Mouse (Mus musculus): ENCODE data around the gene Mcm10. TPM values are rescaled to one million over a fixed set of nuclear protein-coding genes. Genes with fewer than 3 reads are reported as not detected.

Mcm10 gene
- polyA plus RNA-seq, 1 experiment from 2014 or later: 71.4 TPM

- 84% methylated on average over 8 of the region's 8 CpGs for WGBS
- Histone ChIP-seq H3K4me3 (ENCODE audit: low read depth, low read length) (no peak overlapping the region), H3K9me3 (ENCODE audit: control insufficient read depth, low read length) (no peaks in the 10 kb centered on the region), H3K4me2 (ENCODE audit: low read depth, severe bottlenecking) (no peak overlapping the region), H3K27me3 (ENCODE audit: control insufficient read depth, insufficient read depth, low read length) (no peaks in the 10 kb centered on the region), H3K27ac (replicated peaks; ENCODE audit: low read depth, low read length) (no peak overlapping the region), H3K9ac (ENCODE audit: low read length) (no peak overlapping the region), H3K36me3 (ENCODE audit: control insufficient read depth, insufficient read depth, low read length) (peaks cover 9% of the 10 kb centered on the region), H3K4me1 (ENCODE audit: control insufficient read depth, insufficient read depth, low read length) (0 out of 2 replicates have a peak, but pooled peaks cover 4% of the 10 kb centered on the region)
- ATAC-seq (ENCODE audit: insufficient number of reproducible peaks, low FRiP score, low TSS enrichment, low read depth): no peak
- no peak for DNase-seq (ENCODE audit: low spot score)
Observed at GRCm38 (mm10) chr2:4987388-4988180, 25.0 kb downstream of the Mcm10 start.

- WGBS: 72% methylated on average over 4 of the region's 4 CpGs
- no peak overlapping the region for H3K4me2 ChIP-seq (ENCODE audit: low read depth, severe bottlenecking)
- ATAC-seq (ENCODE audit: insufficient number of reproducible peaks, low FRiP score, low TSS enrichment, low read depth) (no peak), DNase-seq (ENCODE audit: low spot score) (no peak)
- H3K27ac ChIP-seq (replicated peaks; ENCODE audit: low read depth, low read length): no peak overlapping the region
- H3K36me3 ChIP-seq (ENCODE audit: control insufficient read depth, insufficient read depth, low read length): peaks cover 7% of the 10 kb centered on the region
- H3K4me3 ChIP-seq (ENCODE audit: low read depth, low read length): no peak overlapping the region
- no peaks in the 10 kb centered on the region for H3K9me3 ChIP-seq (ENCODE audit: control insufficient read depth, low read length)
- 0 out of 2 replicates have a peak, but pooled peaks cover 4% of the 10 kb centered on the region for H3K4me1 ChIP-seq (ENCODE audit: control insufficient read depth, insufficient read depth, low read length)
- H3K27me3 ChIP-seq (ENCODE audit: control insufficient read depth, insufficient read depth, low read length): no peaks in the 10 kb centered on the region
- H3K9ac ChIP-seq (ENCODE audit: low read length): no peak overlapping the region
Observed at GRCm38 (mm10) chr2:4986798-4987197, 25.8 kb downstream of the Mcm10 start.

GRCm38 (mm10) chr2:4985000-4985399, 27.6 kb downstream of the Mcm10 start:
- Histone ChIP-seq H3K4me3 (ENCODE audit: low read depth, low read length) (no peak overlapping the region), H3K27ac (replicated peaks; ENCODE audit: low read depth, low read length) (no peak overlapping the region), H3K27me3 (ENCODE audit: control insufficient read depth, insufficient read depth, low read length) (no peaks in the 10 kb centered on the region), H3K36me3 (ENCODE audit: control insufficient read depth, insufficient read depth, low read length) (no peaks in the 10 kb centered on the region), H3K4me2 (ENCODE audit: low read depth, severe bottlenecking) (no peak overlapping the region), H3K9ac (ENCODE audit: low read length) (no peak overlapping the region), H3K4me1 (ENCODE audit: control insufficient read depth, insufficient read depth, low read length) (0 out of 2 replicates have a peak, but pooled peaks cover 4% of the 10 kb centered on the region), H3K9me3 (ENCODE audit: control insufficient read depth, low read length) (no peaks in the 10 kb centered on the region)
- DNase-seq (ENCODE audit: low spot score) (no peak), ATAC-seq (ENCODE audit: insufficient number of reproducible peaks, low FRiP score, low TSS enrichment, low read depth) (no peak)
- WGBS: 82% methylated on average over 6 of the region's 6 CpGs

GRCm38 (mm10) chr2:4983987-4984386, 28.6 kb downstream of the Mcm10 start:
- Histone ChIP-seq H3K9ac (ENCODE audit: low read length) (no peak overlapping the region), H3K4me2 (ENCODE audit: low read depth, severe bottlenecking) (no peak overlapping the region), H3K9me3 (ENCODE audit: control insufficient read depth, low read length) (no peaks in the 10 kb centered on the region), H3K27ac (replicated peaks; ENCODE audit: low read depth, low read length) (no peak overlapping the region), H3K36me3 (ENCODE audit: control insufficient read depth, insufficient read depth, low read length) (no peaks in the 10 kb centered on the region), H3K27me3 (ENCODE audit: control insufficient read depth, insufficient read depth, low read length) (no peaks in the 10 kb centered on the region), H3K4me3 (ENCODE audit: low read depth, low read length) (no peak overlapping the region), H3K4me1 (ENCODE audit: control insufficient read depth, insufficient read depth, low read length) (0 out of 2 replicates have a peak, but pooled peaks cover 4% of the 10 kb centered on the region)
- ATAC-seq (ENCODE audit: insufficient number of reproducible peaks, low FRiP score, low TSS enrichment, low read depth): no peak
- DNase-seq (ENCODE audit: low spot score): peak; percentile 40
- WGBS: 20% methylated on average over 5 of the region's 5 CpGs

GRCm38 (mm10) chr2:4978091-4978490, 34.5 kb downstream of the Mcm10 start:
- ATAC-seq (ENCODE audit: insufficient number of reproducible peaks, low FRiP score, low TSS enrichment, low read depth): no peak
- Histone ChIP-seq H3K4me3 (ENCODE audit: low read depth, low read length) (no peak overlapping the region), H3K27me3 (ENCODE audit: control insufficient read depth, insufficient read depth, low read length) (no peaks in the 10 kb centered on the region), H3K4me2 (ENCODE audit: low read depth, severe bottlenecking) (no peak overlapping the region), H3K9me3 (ENCODE audit: control insufficient read depth, low read length) (no peaks in the 10 kb centered on the region), H3K36me3 (ENCODE audit: control insufficient read depth, insufficient read depth, low read length) (no peaks in the 10 kb centered on the region), H3K27ac (replicated peaks; ENCODE audit: low read depth, low read length) (0 out of 2 replicates have a peak overlapping the region, but pooled peaks have one; percentile 15), H3K9ac (ENCODE audit: low read length) (no peak overlapping the region), H3K4me1 (ENCODE audit: control insufficient read depth, insufficient read depth, low read length) (peaks cover 8% of the 10 kb centered on the region)
- peak; percentile 50 for DNase-seq (ENCODE audit: low spot score)
- 21% methylated on average over 8 of the region's 8 CpGs for WGBS

- Histone ChIP-seq H3K4me2 (ENCODE audit: low read depth, severe bottlenecking) (no peak within 1 kb of the TSS), H3K4me1 (ENCODE audit: control insufficient read depth, insufficient read depth, low read length) (peaks cover 8% of the 10 kb centered on the region), H3K9me3 (ENCODE audit: control insufficient read depth, low read length) (no peaks in the 10 kb centered on the region), H3K9ac (ENCODE audit: low read length) (no peak within 1 kb of the TSS), H3K27me3 (ENCODE audit: control insufficient read depth, insufficient read depth, low read length) (no peaks in the 10 kb centered on the region), H3K27ac (replicated peaks; ENCODE audit: low read depth, low read length) (no peak within 1 kb of the TSS), H3K36me3 (ENCODE audit: control insufficient read depth, insufficient read depth, low read length) (no peaks in the 10 kb centered on the region), H3K4me3 (ENCODE audit: low read depth, low read length) (no peak within 1 kb of the TSS)
- 75% methylated on average over 5 of the region's 5 CpGs for WGBS
- no peak for ATAC-seq (ENCODE audit: insufficient number of reproducible peaks, low FRiP score, low TSS enrichment, low read depth)
- DNase-seq (ENCODE audit: low spot score): no peak
Observed at GRCm38 (mm10) chr2:4975807-4976206, 36.8 kb downstream of the Mcm10 start, which contains the start of gene Ucma. Gene Ucma, plus strand, starts transcription at chr2:4976122.

- Histone ChIP-seq H3K4me1 (ENCODE audit: control insufficient read depth, insufficient read depth, low read length) (no peaks in the 10 kb centered on the region), H3K27me3 (ENCODE audit: control insufficient read depth, insufficient read depth, low read length) (no peaks in the 10 kb centered on the region), H3K36me3 (ENCODE audit: control insufficient read depth, insufficient read depth, low read length) (no peaks in the 10 kb centered on the region), H3K4me3 (ENCODE audit: low read depth, low read length) (no peak overlapping the region), H3K9ac (ENCODE audit: low read length) (no peak overlapping the region), H3K4me2 (ENCODE audit: low read depth, severe bottlenecking) (no peak overlapping the region), H3K27ac (replicated peaks; ENCODE audit: low read depth, low read length) (no peak overlapping the region), H3K9me3 (ENCODE audit: control insufficient read depth, low read length) (no peaks in the 10 kb centered on the region)
- WGBS: 88% methylated on average over 1 of the region's 2 CpGs
- ATAC-seq (ENCODE audit: insufficient number of reproducible peaks, low FRiP score, low TSS enrichment, low read depth) (no peak), DNase-seq (ENCODE audit: low spot score) (no peak)
Observed at GRCm38 (mm10) chr2:4969083-4969482, 43.5 kb downstream of the Mcm10 start.

GRCm38 (mm10) chr2:4967806-4968205, 44.8 kb downstream of the Mcm10 start:
- 100% methylated on average over 2 of the region's 2 CpGs for WGBS

More at GRCm38 (mm10) chr2:4967806-4968205, 44.8 kb downstream of the Mcm10 start:
- H3K27me3 ChIP-seq (ENCODE audit: control insufficient read depth, insufficient read depth, low read length): no peaks in the 10 kb centered on the region
- H3K9ac ChIP-seq (ENCODE audit: low read length): no peak overlapping the region
- no peak for DNase-seq (ENCODE audit: low spot score)
- H3K36me3 ChIP-seq (ENCODE audit: control insufficient read depth, insufficient read depth, low read length): no peaks in the 10 kb centered on the region
- no peak overlapping the region for H3K4me2 ChIP-seq (ENCODE audit: low read depth, severe bottlenecking)
- H3K4me1 ChIP-seq (ENCODE audit: control insufficient read depth, insufficient read depth, low read length): no peaks in the 10 kb centered on the region
- no peak overlapping the region for H3K4me3 ChIP-seq (ENCODE audit: low read depth, low read length)
- H3K27ac ChIP-seq (replicated peaks; ENCODE audit: low read depth, low read length): no peak overlapping the region
- no peaks in the 10 kb centered on the region for H3K9me3 ChIP-seq (ENCODE audit: control insufficient read depth, low read length)
- no peak for ATAC-seq (ENCODE audit: insufficient number of reproducible peaks, low FRiP score, low TSS enrichment, low read depth)

Measured in limb, embryonic 11.5 days (tissue).